Mouse (Mus musculus) embryonic stem cell, embryonic (primary cell): Measurements from ENCODE around the gene Slco2b1.

Source experiments
- CTCF ChIA-PET, 4 experiments: fragments of 300-600 bp in 2 of 4; fragments of 350-600 bp in 2 of 4; sonication (Branson Sonifier 250); formaldehyde crosslinking; loops; one replicate each; lab custom pipeline; 2022; ENCODE audit warnings: inconsistent platforms in 2 of 4; lab: Charles Lee
- POLR2A ChIA-PET, 4 experiments: fragments of 300-600 bp in 2 of 4; fragments of 350-600 bp in 2 of 4; sonication (Branson Sonifier 250); formaldehyde crosslinking; loops; one replicate each; lab custom pipeline; 2022; ENCODE audit warnings: antibody characterized with exemption in 4 of 4, inconsistent platforms in 1 of 4; lab: Charles Lee

Slco2b1 gene

DNA sequence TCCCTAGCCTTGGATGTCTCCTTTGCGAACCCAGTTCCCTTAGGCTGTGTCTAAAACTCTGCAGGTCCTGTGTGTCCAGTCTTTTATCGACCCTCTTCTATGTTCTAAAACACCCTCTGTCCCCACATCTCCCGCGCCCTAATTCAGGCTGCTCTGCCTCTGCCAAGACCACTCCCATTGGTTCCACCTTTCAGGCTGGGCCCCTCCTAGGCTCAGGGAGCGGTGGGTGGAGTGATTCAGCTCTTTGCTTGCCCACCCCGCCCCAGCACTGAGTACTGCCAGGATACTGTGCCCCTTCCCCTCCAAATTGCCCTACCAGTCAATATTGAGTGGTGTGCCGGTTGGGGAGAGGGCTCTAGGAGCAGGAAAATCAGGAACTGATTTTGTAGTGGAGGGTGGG is 83.8 kb downstream of the Slco2b1 start:
- POLR2A ChIA-PET, result interaction anchor here in 3 of 4 experiments (0.6 to 1.6 kb wide), 8 partner anchors 14 to 366 kb away, joined by 3 to 8 read pairs (median 3); partner anchors contain the start of genes Rps3 (in 1 of the 3) and Spcs2 (in 1 of the 3)
- CTCF ChIA-PET, result interaction anchor here (0.5 to 2.8 kb wide), 11 partner anchors 9 to 249 kb away, joined by 3 to 21 read pairs (median 3); no protein-coding TSS in a partner anchor

- ChIA-PET CTCF (interaction anchor here (0.5 to 2.8 kb wide), 33 partner anchors 8 to 552 kb away, joined by 3 to 21 read pairs (median 3); partner anchors contain the start of gene Rnf169 (in 1 of the 4)), POLR2A (interaction anchor here (0.6 to 1.7 kb wide), 23 partner anchors 11 to 657 kb away, joined by 3 to 7 read pairs (median 3); partner anchors contain the start of genes Rps3 (in 3 of the 4) and Spcs2 (in 1 of the 4))
These were observed 84.5 kb downstream of the Slco2b1 start, which contains the start of gene Tpbgl for GRCm38 (mm10) chr7:99626376-99627270. Tpbgl (minus strand) TSS chr7:99627103.

DNA sequence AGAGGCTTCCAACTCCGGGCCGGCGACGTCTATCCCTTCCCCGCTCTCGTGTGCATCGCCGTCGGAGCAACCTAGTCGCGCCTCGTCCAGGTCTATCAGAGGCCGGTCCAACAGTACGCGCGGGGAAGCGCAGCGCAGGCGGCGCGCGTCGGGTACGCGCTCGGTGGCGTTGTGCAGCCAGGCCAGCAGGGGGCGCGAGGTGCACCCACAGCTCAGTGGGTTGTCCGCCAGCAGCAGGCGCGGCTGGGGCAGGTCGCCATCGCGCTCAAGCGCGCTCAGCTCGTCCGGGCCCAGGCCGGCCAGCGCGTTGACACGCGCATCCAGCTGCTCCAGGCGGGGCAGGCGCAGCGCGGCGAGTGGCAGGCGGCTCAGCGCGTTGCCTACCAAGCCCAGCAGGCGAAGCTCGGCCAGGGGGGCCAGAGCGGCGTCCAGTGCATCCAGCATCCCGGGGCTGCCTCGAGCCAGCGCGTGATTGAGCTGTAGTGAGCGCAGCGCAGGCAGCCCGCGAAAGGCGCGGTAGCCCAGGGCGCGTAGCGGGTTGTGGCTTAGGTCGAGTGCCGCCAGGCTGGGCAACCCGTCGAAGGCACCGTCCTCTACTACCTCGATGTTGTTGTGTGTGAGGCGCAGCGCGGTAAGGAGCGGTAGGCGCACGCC is 85.3 kb downstream of the Slco2b1 start:
- ChIA-PET CTCF (interaction anchor here (0.5 to 2.8 kb wide), 29 partner anchors 22 to 553 kb away, joined by 3 to 21 read pairs (median 4); partner anchors contain the start of gene Rnf169 (in 1 of the 4)), POLR2A (interaction anchor here (0.6 to 1.7 kb wide), 18 partner anchors 12 to 164 kb away, joined by 3 to 7 read pairs (median 3); partner anchors contain the start of gene Rps3 (in 3 of the 4))

DNA sequence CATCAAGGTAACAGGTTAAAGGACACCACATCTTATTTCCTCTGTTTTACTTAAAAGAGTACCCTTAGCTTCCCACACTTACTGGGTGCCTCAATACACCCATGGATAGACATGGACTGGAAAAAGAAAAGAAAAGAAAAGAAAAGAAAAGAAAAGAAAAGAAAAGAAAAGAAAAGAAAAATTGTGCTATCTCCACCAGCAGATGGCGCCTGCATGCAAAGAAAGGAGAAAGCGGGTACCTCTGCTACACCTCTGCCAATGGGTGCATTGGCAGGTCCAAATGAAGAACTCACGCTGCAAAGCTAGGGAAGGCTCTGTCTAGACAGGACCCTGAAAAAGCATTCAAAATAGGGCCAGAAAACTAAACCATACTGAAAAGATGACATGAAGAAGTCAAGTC is 92.3 kb downstream of the Slco2b1 start:
- POLR2A ChIA-PET, result interaction anchor here in 1 of 4 experiments (0.6 to 1.3 kb wide), 2 partner anchors 151 to 246 kb away, joined by 3 to 4 read pairs; no protein-coding TSS in a partner anchor
- CTCF ChIA-PET, result interaction anchor here (0.6 to 2.0 kb wide), 13 partner anchors 29 to 574 kb away, joined by 3 to 13 read pairs (median 3); no protein-coding TSS in a partner anchor

GRCm38 (mm10) chr7:99618264-99618663 is 92.9 kb downstream of the Slco2b1 start:
- ChIA-PET POLR2A (interaction anchor here in 1 of 4 experiments (0.6 to 1.3 kb wide), 2 partner anchors 152 to 246 kb away, joined by 3 to 4 read pairs; no protein-coding TSS in a partner anchor), CTCF (interaction anchor here (0.5 to 2.0 kb wide), 11 partner anchors 9 to 274 kb away, joined by 3 to 7 read pairs (median 3); partner anchors contain the start of gene Tpbgl (in 2 of the 4))
